8 mouse cellular contexts compared by ENCODE assay signal in the genomic region with DNA sequence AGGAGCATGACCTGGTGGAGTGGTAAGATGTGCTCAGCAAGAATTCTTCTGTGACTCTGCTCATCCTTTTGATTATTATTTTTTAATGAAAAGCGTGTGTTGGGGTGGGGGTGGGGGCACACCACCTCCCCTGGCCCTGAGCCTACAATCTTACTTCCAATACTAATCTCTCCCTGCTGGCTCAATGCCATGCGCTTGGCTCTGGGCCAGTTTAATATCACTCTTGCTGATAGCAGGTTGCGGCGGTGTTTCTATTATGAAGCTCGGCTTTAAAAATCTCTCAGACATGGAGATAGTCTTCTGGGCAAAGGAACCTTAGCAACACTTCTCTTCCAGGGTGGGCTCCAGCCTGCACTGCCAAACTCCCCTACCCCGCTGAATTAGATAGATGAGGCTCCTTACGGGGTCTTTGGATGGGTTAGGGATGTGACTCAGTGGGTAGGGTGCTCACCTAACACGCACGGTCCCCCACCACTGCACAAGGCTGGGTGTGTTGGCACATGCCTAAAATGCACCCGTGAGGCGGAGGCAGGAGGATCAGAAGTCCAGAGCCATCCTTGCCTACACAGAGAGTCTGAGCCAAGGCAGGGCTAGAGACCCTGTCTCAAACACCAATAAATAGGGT.
DNase-seq lines count a peak whose midpoint lies in the region; ATAC-seq lines count a peak whose summit lies in the region.

No protein-coding gene starts in this region.

- H3K27me3 ChIP-seq in intestine, embryonic 14.5 days (replicated peaks; ENCODE audit: control insufficient read depth, insufficient read depth, low read length), result no peaks in the 10 kb centered on the region
- H3K27me3 ChIP-seq in intestine, embryonic 16.5 days (replicated peaks; ENCODE audit: control insufficient read depth, insufficient read depth, low read length), result no peaks in the 10 kb centered on the region
- H3K27me3 ChIP-seq in stomach, embryonic 16.5 days (ENCODE audit: control insufficient read depth, insufficient read depth, low read length), result no peaks in the 10 kb centered on the region

- H3K4me1 ChIP-seq in intestine, embryonic 14.5 days (replicated peaks; ENCODE audit: control insufficient read depth, insufficient read depth, low read length), result peaks cover 6% of the 10 kb centered on the region
- peaks cover 5% of the 10 kb centered on the region; the same call in 1 of the 2 replicates for H3K4me1 ChIP-seq in intestine, embryonic 16.5 days (ENCODE audit: control insufficient read depth, insufficient read depth, low read length)
- H3K4me1 ChIP-seq in stomach, embryonic 16.5 days (ENCODE audit: control insufficient read depth, insufficient read depth, low read length), result peaks cover 11% of the 10 kb centered on the region

- H3K4me2 ChIP-seq in intestine, embryonic 14.5 days (ENCODE audit: low read length), result no peak overlapping the region
- H3K4me2 ChIP-seq in intestine, embryonic 16.5 days (ENCODE audit: low read depth, low read length), result no peak overlapping the region
- H3K4me2 ChIP-seq in stomach, embryonic 16.5 days (ENCODE audit: low read depth, low read length), result no peak overlapping the region

- H3K9ac ChIP-seq in intestine, embryonic 14.5 days (ENCODE audit: low read length), result no peak overlapping the region
- no peak overlapping the region for H3K9ac ChIP-seq in intestine, embryonic 16.5 days (ENCODE audit: low read depth, low read length)
- no peak overlapping the region for H3K9ac ChIP-seq in stomach, embryonic 16.5 days (ENCODE audit: low read length)

- H3K27ac ChIP-seq in intestine, embryonic 14.5 days (ENCODE audit: low read depth), result no peak overlapping the region
- no peak overlapping the region for H3K27ac ChIP-seq in intestine, embryonic 16.5 days (ENCODE audit: low read length)
- no peak overlapping the region; the same call in 1 of the 2 replicates for H3K27ac ChIP-seq in stomach, embryonic 16.5 days (ENCODE audit: low read length)

- DNase-seq in intestine, embryonic 14.5 days (ENCODE audit: low spot score), result peak; percentile 70
- DNase-seq in testis, postnatal 10 days (ENCODE audit: low spot score), result peak; percentile 78
- no peak for DNase-seq in testis, postnatal 14 days (ENCODE audit: low spot score)
- peak; percentile 73 for DNase-seq in heart, postnatal 4 days
- no peak for DNase-seq in spleen, postnatal 36 days (ENCODE audit: low spot score in 2 of 2)
- DNase-seq in thymus, postnatal 0 days (ENCODE audit: low spot score), result no peak

- ATAC-seq in intestine, embryonic 14.5 days (replicated peaks; ENCODE audit: low FRiP score, low TSS enrichment, low read depth), result 0 out of 2 replicates have a peak, but pooled peaks have one; percentile 32
- no peak for ATAC-seq in intestine, embryonic 16.5 days
- 0 out of 2 replicates have a peak, but pooled peaks have one; percentile 11 for ATAC-seq in stomach, embryonic 16.5 days (ENCODE audit: insufficient read depth, low FRiP score)

- 69% methylated on average over 11 of the region's 11 CpGs for WGBS in intestine, embryonic 14.5 days
- 59% methylated on average over 11 of the region's 11 CpGs for WGBS in intestine, embryonic 16.5 days
- WGBS in stomach, embryonic 16.5 days, result 54% methylated on average over 11 of the region's 11 CpGs

- no peaks in the 10 kb centered on the region for H3K36me3 ChIP-seq in intestine, embryonic 14.5 days (ENCODE audit: control insufficient read depth, insufficient read depth, low read length)
- no peaks in the 10 kb centered on the region for H3K36me3 ChIP-seq in intestine, embryonic 16.5 days (ENCODE audit: control insufficient read depth, insufficient read depth, low read length)
- no peaks in the 10 kb centered on the region for H3K36me3 ChIP-seq in stomach, embryonic 16.5 days (ENCODE audit: control insufficient read depth, insufficient read depth, low read length)

- peaks cover 3% of the 10 kb centered on the region; the same call in 1 of the 2 replicates for H3K9me3 ChIP-seq in intestine, embryonic 14.5 days (ENCODE audit: control insufficient read depth, low read length)
- H3K9me3 ChIP-seq in intestine, embryonic 16.5 days (ENCODE audit: control insufficient read depth, low read length), result no peaks in the 10 kb centered on the region
- 0 out of 2 replicates have a peak, but pooled peaks cover 4% of the 10 kb centered on the region for H3K9me3 ChIP-seq in stomach, embryonic 16.5 days (replicated peaks; ENCODE audit: control insufficient read depth, low read length)

- no peak overlapping the region for H3K4me3 ChIP-seq in intestine, embryonic 14.5 days (ENCODE audit: low read depth, low read length)
- no peak overlapping the region for H3K4me3 ChIP-seq in intestine, embryonic 16.5 days (ENCODE audit: low read length)
- H3K4me3 ChIP-seq in stomach, embryonic 16.5 days (replicated peaks; ENCODE audit: low read length), result no peak overlapping the region

Comparison
In these comparisons a context has a peak if more than half of its experiments do, and no peak if none do; other contexts are left out.
1. DNase-seq: peak in intestine, embryonic 14.5 days (single experiment), testis, postnatal 10 days (single experiment) and heart, postnatal 4 days (single experiment); none in testis, postnatal 14 days (single experiment), spleen, postnatal 36 days (0 of 2) and thymus, postnatal 0 days (single experiment).